ENCODE assay signal across 8 mouse cellular contexts in the genomic region with DNA sequence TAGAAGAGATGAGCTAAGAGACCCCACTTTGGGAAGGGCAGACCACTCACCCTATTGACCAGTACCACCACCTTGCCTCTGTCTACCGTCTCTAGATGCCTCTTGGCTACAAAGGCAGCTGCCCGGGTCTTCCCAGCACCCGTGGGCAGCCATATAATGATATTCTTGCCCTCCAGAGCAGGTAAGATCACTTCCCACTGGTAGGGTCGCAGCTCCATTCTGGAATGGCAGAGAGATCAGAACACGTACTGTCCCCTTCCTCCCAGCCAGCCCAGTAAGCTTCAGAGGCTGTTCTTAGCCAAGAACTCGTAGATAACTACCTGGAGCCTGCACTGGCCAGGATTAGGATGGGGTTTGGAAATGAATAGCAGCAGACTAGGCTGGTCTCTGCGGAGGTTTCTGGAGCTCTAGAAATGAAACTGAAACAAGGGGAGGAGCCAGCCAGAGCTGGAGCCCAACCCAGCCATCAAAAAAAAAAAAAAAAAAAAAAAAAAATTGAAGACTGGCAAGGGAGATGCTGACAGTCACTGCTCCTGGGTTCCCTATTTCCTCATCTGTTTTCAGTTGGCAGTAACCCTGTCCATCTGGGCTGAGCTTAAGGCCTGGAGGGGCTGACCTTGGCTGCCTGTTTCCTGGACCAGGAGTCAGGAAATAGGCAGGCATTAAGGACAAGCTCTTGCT. TPM values are rescaled to one million over a fixed set of nuclear protein-coding genes. Genes with fewer than 3 reads are reported as not detected.
DNase-seq lines count a peak whose midpoint lies in the region; ATAC-seq and TF ChIP-seq lines count a peak whose summit lies in the region.

A gene (minus strand): TSS at position 421 of the 681 bp plus-strand sequence.

- H3K27ac ChIP-seq in thymus, adult 2 months (ENCODE audit: control insufficient read depth, insufficient read depth, low read length): peak within 1 kb of the TSS; percentile 18; the same call in 1 of the 2 replicates
- H3K27ac ChIP-seq in bone marrow, adult 2 months (ENCODE audit: control insufficient read depth, insufficient read depth, low read depth, low read length, poor library complexity): peak within 1 kb of the TSS; percentile 71
- H3K27ac ChIP-seq in liver, embryonic 12.5 days: no peak within 1 kb of the TSS
- H3K27ac ChIP-seq in stomach, embryonic 16.5 days (ENCODE audit: low read length): no peak within 1 kb of the TSS

- peaks cover 16% of the 10 kb centered on the region for H3K4me1 ChIP-seq in thymus, adult 2 months (replicated peaks; ENCODE audit: control insufficient read depth, insufficient read depth, low read length)
- H3K4me1 ChIP-seq in bone marrow, adult 2 months (ENCODE audit: control insufficient read depth, insufficient read depth, low read length): peaks cover 5% of the 10 kb centered on the region; the same call in 1 of the 2 replicates
- peaks cover 35% of the 10 kb centered on the region for H3K4me1 ChIP-seq in liver, embryonic 12.5 days
- H3K4me1 ChIP-seq in stomach, embryonic 16.5 days (ENCODE audit: control insufficient read depth, insufficient read depth, low read length): peaks cover 6% of the 10 kb centered on the region; the same call in 1 of the 2 replicates

- 0 out of 2 replicates have a peak within 1 kb of the TSS, but pooled peaks have one; percentile 8 for H3K9ac ChIP-seq in liver, embryonic 12.5 days
- H3K9ac ChIP-seq in stomach, embryonic 16.5 days (ENCODE audit: low read length): 0 out of 2 replicates have a peak within 1 kb of the TSS, but pooled peaks have one; percentile 13

- DNase-seq in thymus, adult 2 months: no peak
- no peak for DNase-seq in thymus, postnatal 36 days
- no peak for DNase-seq in embryo, embryonic 10.5 days (ENCODE audit: low spot score)
- DNase-seq in right cerebral cortex, postnatal 4 days: no peak
- no peak for DNase-seq in left cerebral cortex, adult 8-10 months (ENCODE audit: low spot score in 2 of 2)

- no peaks in the 10 kb centered on the region for H3K27me3 ChIP-seq in thymus, adult 2 months (ENCODE audit: control insufficient read depth, insufficient read depth, low read length)
- no peaks in the 10 kb centered on the region for H3K27me3 ChIP-seq in liver, embryonic 12.5 days (replicated peaks)
- no peaks in the 10 kb centered on the region for H3K27me3 ChIP-seq in stomach, embryonic 16.5 days (ENCODE audit: control insufficient read depth, insufficient read depth, low read length)

- WGBS in thymus, adult 2 months: 4% methylated on average over 7 of the region's 7 CpGs
- WGBS in bone marrow, adult 2 months: 2% methylated on average over 7 of the region's 7 CpGs
- WGBS in liver, embryonic 12.5 days (ENCODE audit: insufficient replicate concordance): 53% methylated on average over 7 of the region's 7 CpGs
- 67% methylated on average over 7 of the region's 7 CpGs for WGBS in stomach, embryonic 16.5 days

- TF ChIP-seq POLR2A in thymus, adult 2 months (IDR thresholded peaks at IDR 0.05; ENCODE audit: control insufficient read depth, extremely low read depth, insufficient read depth, low read length, poor library complexity): no peak
- no peak for TF ChIP-seq POLR2A in bone marrow, adult 2 months (IDR thresholded peaks at IDR 0.05; ENCODE audit: borderline replicate concordance, control insufficient read depth, low read depth, low read length)

- TF ChIP-seq CTCF in thymus, adult 2 months (IDR thresholded peaks at IDR 0.05; ENCODE audit: borderline replicate concordance, control insufficient read depth, extremely low read depth, insufficient read depth, low read length, poor library complexity): no peak
- TF ChIP-seq CTCF in bone marrow, adult 2 months (IDR thresholded peaks at IDR 0.05; ENCODE audit: control insufficient read depth, insufficient read depth, low read length): no peak

- H3K9me3 ChIP-seq in liver, embryonic 12.5 days (replicated peaks): no peaks in the 10 kb centered on the region
- H3K9me3 ChIP-seq in stomach, embryonic 16.5 days (replicated peaks; ENCODE audit: control insufficient read depth, low read length): no peaks in the 10 kb centered on the region

- ATAC-seq in liver, embryonic 12.5 days: no peak
- ATAC-seq in stomach, embryonic 16.5 days (ENCODE audit: insufficient read depth, low FRiP score): 0 out of 2 replicates have a peak, but pooled peaks have one; percentile 11

- H3K4me3 ChIP-seq in thymus, adult 2 months (ENCODE audit: control insufficient read depth, insufficient read depth, low read length): peak within 1 kb of the TSS; percentile 48
- H3K4me3 ChIP-seq in bone marrow, adult 2 months (replicated peaks; ENCODE audit: control insufficient read depth, low read depth, low read length): peak within 1 kb of the TSS; percentile 87
- peak within 1 kb of the TSS; percentile 43 for H3K4me3 ChIP-seq in liver, embryonic 12.5 days
- no peak within 1 kb of the TSS; the same call in 1 of the 2 replicates for H3K4me3 ChIP-seq in stomach, embryonic 16.5 days (replicated peaks; ENCODE audit: low read length)

- H3K36me3 ChIP-seq in thymus, adult 2 months (ENCODE audit: control insufficient read depth, insufficient read depth, low read length): peaks cover 6% of the 10 kb centered on the region; the same call in 1 of the 2 replicates
- peaks cover 45% of the 10 kb centered on the region for H3K36me3 ChIP-seq in liver, embryonic 12.5 days
- peaks cover 12% of the 10 kb centered on the region; the same call in 1 of the 2 replicates for H3K36me3 ChIP-seq in stomach, embryonic 16.5 days (ENCODE audit: control insufficient read depth, insufficient read depth, low read length)

- H3K4me2 ChIP-seq in liver, embryonic 12.5 days: peak within 1 kb of the TSS; percentile 57
- peak within 1 kb of the TSS; percentile 8; the same call in 1 of the 2 replicates for H3K4me2 ChIP-seq in stomach, embryonic 16.5 days (ENCODE audit: low read depth, low read length)

RNA-seq across cellular contexts. Expression of the gene that starts here (rescaled TPM):
- polyA plus RNA-seq in thymus, adult 2 months (2012; rRNA removed): 24.2 and 27.3 TPM in 2 replicates
- 13.2 and 34.6 TPM in 2 replicates for polyA plus RNA-seq in bone marrow, adult 2 months (2011; ENCODE audit: insufficient read depth, insufficient read length, low replicate concordance, missing spikeins)
- polyA plus RNA-seq in liver, embryonic 12.5 days (2016; fragmentation: Nextera tagmentation; extraction: Ambion mirVana): 1.5 and 2.1 TPM in 2 replicates
- polyA plus RNA-seq in stomach, embryonic 16.5 days (2015; fragmentation: Nextera tagmentation; extraction: Ambion mirVana): 2.8 and 3.6 TPM in 2 replicates
- total RNA-seq in left cerebral cortex, adult 8-10 months (2022): 1 to 10 TPM; 1.6 to 2.1 (median 1.8) TPM

Comparison
In these comparisons a context has a peak if more than half of its experiments do, and no peak if none do; other contexts are left out.
1. H3K27ac ChIP-seq: peak in thymus, adult 2 months (single experiment) and bone marrow, adult 2 months (single experiment); none in liver, embryonic 12.5 days (single experiment) and stomach, embryonic 16.5 days (single experiment).